Mouse (Mus musculus) heart, postnatal 0 days (tissue): ENCODE data around the gene Ccdc124. TPM values are rescaled to one million over a fixed set of nuclear protein-coding genes. Genes with fewer than 3 reads are reported as not detected.

Source experiments
- ATAC-seq: fragments of 200-750 bp; cut with Nextera tagmentation; 2 replicates; pipeline ENCODE4 v1.8.0; 2017; ENCODE audit warnings: low read depth, moderate number of reproducible peaks, moderate library complexity; ENCODE audit not compliant: insufficient read depth
- DNase-seq: peaks from one replicate; pipeline ENCODE4 v3.0.0-alpha.2; 2016; ENCODE audit warnings: low spot score
- H3K27ac ChIP-seq: fragments of 300-500 bp; sonication (generic); 2 replicates; pipeline ENCODE4 v1.5.1; 2014; ENCODE audit warnings: low read depth, mild to moderate bottlenecking
- H3K27me3 ChIP-seq: fragments of 300-500 bp; sonication (generic); 2 replicates; pipeline ENCODE4 v1.6.1; 2014; ENCODE audit warnings: low read length, mixed read lengths; ENCODE audit not compliant: control insufficient read depth, insufficient read depth
- H3K36me3 ChIP-seq: fragments of 300-500 bp; sonication (generic); replicated peaks from 2 replicates; pipeline ENCODE4 v1.6.1; 2014; ENCODE audit warnings: low read length, mixed read lengths; ENCODE audit not compliant: control insufficient read depth, insufficient read depth
- H3K4me1 ChIP-seq: fragments of 300-500 bp; sonication (generic); 2 replicates; pipeline ENCODE4 v1.6.1; 2014; ENCODE audit warnings: antibody characterized with exemption; ENCODE audit not compliant: control insufficient read depth, insufficient read depth
- H3K4me2 ChIP-seq: fragments of 300-500 bp; sonication (generic); 2 replicates; pipeline ENCODE4 v1.6.1; 2014; ENCODE audit warnings: low read depth, mild to moderate bottlenecking, low read length, moderate library complexity
- H3K4me3 ChIP-seq: fragments of 300-500 bp; sonication (generic); 2 replicates; pipeline ENCODE4 v1.5.1; 2014; ENCODE audit warnings: low read depth, low read length
- H3K9ac ChIP-seq: fragments of 300-500 bp; sonication (generic); replicated peaks from 2 replicates; pipeline ENCODE4 v1.6.1; 2014; ENCODE audit warnings: low read depth, low read length, mixed read lengths
- H3K9me3 ChIP-seq: fragments of 300-500 bp; sonication (generic); replicated peaks from 2 replicates; pipeline ENCODE4 v1.6.1; 2016; ENCODE audit warnings: low read length; ENCODE audit not compliant: control insufficient read depth
- CTCF ChIP-seq: IDR thresholded peaks from 2 replicates; pipeline ENCODE4 v1.5.1; 2016; ENCODE audit warnings: antibody characterized with exemption, control low read depth, low read depth
- EP300 ChIP-seq: IDR thresholded peaks from 2 replicates; pipeline ENCODE4 v1.6.1; 2016; ENCODE audit warnings: antibody characterized with exemption, low read depth
- WGBS: fragments of 180-500 bp; shearing (Covaris S2); extraction: QIAGEN DNeasy Blood & Tissue Kit; methylation state at CpG from one replicate; pipeline ENCODE4 v1.1.7; 2014; 5-methylcytosine and 5-hydroxymethylcytosine counted together
- polyA plus RNA-seq: library from polyadenylated mRNA; unstranded; fragments of >200 nt; fragmentation: Nextera tagmentation; extraction: Ambion mirVana; gene quantifications from 2 replicates; pipeline ENCODE4 v1.2.1, GENCODE M21; 2015
- total RNA-seq: library from RNA; depleted of rRNA; stranded (reverse); fragments of >200 nt; gene quantifications from 2 replicates; pipeline ENCODE4 v1.2.3, GENCODE M21; 2014; ENCODE audit warnings: low replicate concordance; rRNA removed

Ccdc124 gene
- total RNA-seq (12.6 and 32.0 TPM in 2 replicates), polyA plus RNA-seq (77.9 and 79.5 TPM in 2 replicates)

DNA sequence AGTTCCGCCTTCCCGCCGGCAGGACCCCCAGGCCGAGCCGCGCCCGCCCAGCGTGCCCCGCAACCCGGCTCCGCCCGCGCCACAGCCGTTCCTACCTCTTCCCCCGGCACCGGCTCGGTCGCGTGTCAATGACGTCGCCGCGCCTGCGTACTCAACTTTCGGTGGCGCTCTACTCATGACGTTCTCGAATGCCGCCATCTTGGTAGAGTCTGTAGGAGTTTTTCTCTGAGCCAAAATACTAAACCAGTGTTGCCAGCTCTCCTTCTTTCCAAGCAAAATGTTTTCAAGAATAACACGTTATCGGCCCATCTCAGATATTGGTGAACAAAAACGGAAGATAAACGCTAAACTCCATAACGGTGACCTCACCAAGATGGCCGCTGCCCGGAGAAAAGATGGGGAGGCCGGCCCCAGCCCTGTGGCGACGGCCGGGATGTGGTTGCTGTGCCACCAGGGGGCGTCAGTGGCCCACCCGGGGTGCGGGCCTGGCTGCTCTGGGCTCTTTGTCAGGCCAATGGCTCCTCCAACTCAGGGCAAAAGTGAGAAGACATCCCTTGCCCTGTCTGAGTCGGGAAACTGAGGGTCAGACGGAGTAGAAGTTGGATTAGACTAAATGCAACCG is at the start of gene Ccdc124:
TSS of gene Ccdc124 (minus strand) at position 572 of the 622 bp plus-strand sequence.
- H3K27ac ChIP-seq = peak within 1 kb of the TSS; percentile 79
- WGBS = 2% methylated on average over 46 of the region's 46 CpGs

GRCm38 (mm10) chr8:70920049-70920922 is 46.6 kb upstream of the Ccdc124 start:
- Histone ChIP-seq H3K4me1 (no peaks in the 10 kb centered on the region), H3K27ac (peak overlapping the region; percentile 5; the same call in 1 of the 2 replicates), H3K4me2 (no peak overlapping the region), H3K27me3 (no peaks in the 10 kb centered on the region), H3K9ac (no peak overlapping the region), H3K9me3 (no peaks in the 10 kb centered on the region), H3K36me3 (peaks cover 48% of the 10 kb centered on the region), H3K4me3 (no peak overlapping the region)
- peak; percentile 48; the same call in 1 of the 2 replicates for ATAC-seq
- TF ChIP-seq EP300 (no peak), CTCF (no peak)
- DNase-seq = peak; percentile 24
- WGBS = 75% methylated on average over 9 of the region's 9 CpGs

More for the DNA sequence above, at the start of gene Ccdc124:
- H3K4me2 ChIP-seq = peak within 1 kb of the TSS; percentile 83
- TF ChIP-seq EP300 (no peak), CTCF (peak; percentile 93)
- peak within 1 kb of the TSS; percentile 82 for H3K9ac ChIP-seq
- no peaks in the 10 kb centered on the region for H3K27me3 ChIP-seq
- peaks cover 2% of the 10 kb centered on the region; the same call in 1 of the 2 replicates for H3K36me3 ChIP-seq
- H3K4me3 ChIP-seq = peak within 1 kb of the TSS; percentile 94
- no peaks in the 10 kb centered on the region for H3K4me1 ChIP-seq
- H3K9me3 ChIP-seq = no peaks in the 10 kb centered on the region
- DNase-seq (peak; percentile 92), ATAC-seq (peak; percentile 94)

DNA sequence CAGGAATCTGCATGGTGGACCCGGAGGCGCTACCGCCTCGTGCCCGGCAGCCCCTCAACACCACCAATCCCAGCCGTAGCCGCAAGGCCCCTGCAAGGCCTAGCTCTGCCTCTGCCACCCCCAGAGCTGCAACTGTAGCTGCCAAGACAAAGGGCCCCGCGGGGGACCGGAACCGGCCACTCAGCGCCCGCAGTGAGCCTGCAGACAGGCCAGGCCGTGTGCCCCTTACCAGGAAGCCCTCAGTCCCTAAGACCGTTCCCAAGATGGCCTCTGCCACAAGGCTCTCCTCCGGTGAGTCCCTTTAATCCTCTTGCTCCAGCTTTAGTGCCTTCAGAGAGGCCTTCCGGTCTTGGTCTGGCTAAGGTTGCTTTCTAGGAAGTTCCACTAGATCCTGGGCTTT is 41.0 kb upstream of the Ccdc124 start:
- Histone ChIP-seq H3K9ac (no peak overlapping the region), H3K27ac (no peak overlapping the region), H3K9me3 (no peaks in the 10 kb centered on the region), H3K36me3 (peaks cover 69% of the 10 kb centered on the region), H3K4me1 (no peaks in the 10 kb centered on the region), H3K4me2 (no peak overlapping the region), H3K27me3 (no peaks in the 10 kb centered on the region), H3K4me3 (no peak overlapping the region)
- ATAC-seq (no peak), DNase-seq (no peak)
- 89% methylated on average over 17 of the region's 17 CpGs for WGBS
- TF ChIP-seq CTCF = no peak
- no peak for TF ChIP-seq EP300

DNA sequence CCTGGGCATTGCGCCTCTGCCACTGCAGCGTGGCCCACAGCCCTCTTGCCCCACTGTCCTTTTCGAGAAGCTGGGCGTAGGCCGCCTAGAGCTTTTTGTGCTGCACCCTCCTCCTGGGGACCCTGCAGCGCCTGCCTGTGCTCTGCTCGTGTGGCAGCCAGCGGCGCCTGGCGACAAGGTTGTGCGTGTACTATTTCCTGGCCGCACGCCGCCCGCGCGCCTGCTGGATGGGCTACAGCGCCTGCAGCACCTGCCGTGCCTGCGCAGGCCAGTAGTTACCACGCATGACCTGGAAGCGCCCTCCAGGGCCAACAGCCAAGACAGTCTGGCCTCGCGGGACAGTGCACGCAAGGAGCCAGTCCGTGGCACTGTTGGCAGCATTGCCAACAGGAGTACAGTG is 39.8 kb upstream of the Ccdc124 start:
- Histone ChIP-seq H3K9me3 (no peaks in the 10 kb centered on the region), H3K4me2 (no peak overlapping the region), H3K4me3 (no peak overlapping the region), H3K27me3 (no peaks in the 10 kb centered on the region), H3K4me1 (no peaks in the 10 kb centered on the region), H3K9ac (no peak overlapping the region), H3K27ac (no peak overlapping the region), H3K36me3 (peaks cover 66% of the 10 kb centered on the region)
- WGBS = 91% methylated on average over 26 of the region's 26 CpGs
- TF ChIP-seq EP300 = no peak
- no peak for TF ChIP-seq CTCF
- DNase-seq = no peak
- no peak for ATAC-seq

DNA sequence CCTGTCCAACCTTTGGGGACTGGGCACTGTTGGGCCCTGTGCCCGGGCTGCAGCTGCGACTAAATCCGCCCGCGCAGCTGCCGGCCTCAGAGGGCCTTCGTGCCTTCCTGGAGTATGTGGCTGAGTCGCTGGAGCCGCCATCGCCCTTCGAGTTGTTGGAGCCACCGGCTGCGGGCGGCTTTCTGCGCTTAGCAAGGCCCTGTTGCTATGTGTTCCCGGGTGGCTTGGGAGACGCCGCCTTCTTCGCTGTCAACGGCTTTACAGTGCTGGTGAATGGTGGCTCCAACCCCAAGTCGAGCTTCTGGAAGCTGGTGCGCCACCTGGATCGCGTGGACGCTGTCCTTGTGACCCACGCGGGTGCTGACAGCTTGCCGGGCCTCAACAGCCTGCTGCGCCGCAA is 39.2 kb upstream of the Ccdc124 start:
- H3K27me3 ChIP-seq = no peaks in the 10 kb centered on the region
- no peak overlapping the region for H3K4me2 ChIP-seq
- no peaks in the 10 kb centered on the region for H3K9me3 ChIP-seq
- H3K4me1 ChIP-seq = no peaks in the 10 kb centered on the region
- H3K27ac ChIP-seq = no peak overlapping the region
- DNase-seq (no peak), ATAC-seq (no peak)
- no peak overlapping the region for H3K4me3 ChIP-seq
- WGBS = 85% methylated on average over 30 of the region's 30 CpGs
- H3K9ac ChIP-seq = no peak overlapping the region
- H3K36me3 ChIP-seq = peaks cover 64% of the 10 kb centered on the region
- TF ChIP-seq CTCF (no peak), EP300 (no peak)
